Mouse (Mus musculus) liver, embryonic 14.5 days (tissue): ENCODE data around the gene Mgat5. TPM values are rescaled to one million over a fixed set of nuclear protein-coding genes. Genes with fewer than 3 reads are reported as not detected.
A peak's percentile ranks its signal among the peaks of the same experiment; 100 is the strongest.

Experiments
- ATAC-seq: fragments of 200-750 bp; cut with Nextera tagmentation; 2 replicates; pipeline ENCODE4 v1.8.0; 2017; ENCODE audit warnings: moderate number of reproducible peaks, mild to moderate bottlenecking, moderate library complexity; ENCODE audit not compliant: insufficient read depth
- DNase-seq, 3 experiments: peaks; one replicate each; pipeline ENCODE4 v3.0.0-alpha.2; 2012 to 2013; ENCODE audit warnings: low read depth in 3 of 3, low spot score in 3 of 3
- H3K27ac ChIP-seq: fragments of 300-500 bp; sonication (generic); 2 replicates; pipeline ENCODE4 v1.5.1; 2014; ENCODE audit warnings: moderate library complexity, mild to moderate bottlenecking, control low read depth, inconsistent platforms
- H3K27me3 ChIP-seq: fragments of 300-500 bp; sonication (generic); 2 replicates; pipeline ENCODE4 v1.6.1; 2014; ENCODE audit warnings: mild to moderate bottlenecking, low read length, moderate library complexity; ENCODE audit not compliant: control insufficient read depth, insufficient read depth
- H3K36me3 ChIP-seq: fragments of 300-500 bp; sonication (generic); replicated peaks from 2 replicates; pipeline ENCODE4 v1.6.1; 2014; ENCODE audit warnings: low read depth; ENCODE audit not compliant: control insufficient read depth, insufficient read depth
- H3K4me1 ChIP-seq, 2 experiments: fragments of 200-500 bp in 1 of 2; fragments of 300-500 bp in 1 of 2; sonication (generic) in 1 of 2; replicated peaks; 2 replicates each; pipeline ENCODE4 v1.6.1; 2012 to 2014; ENCODE audit warnings: antibody characterized with exemption in 1 of 2, inconsistent platforms in 1 of 2, low read length in 1 of 2; ENCODE audit not compliant: control insufficient read depth in 2 of 2, insufficient read depth in 2 of 2
- H3K4me2 ChIP-seq: fragments of 300-500 bp; sonication (generic); 2 replicates; pipeline ENCODE4 v1.6.1; 2014; ENCODE audit warnings: low read depth, mild to moderate bottlenecking, control low read depth, moderate library complexity
- H3K4me3 ChIP-seq, 2 experiments: fragments of 200-500 bp in 1 of 2; fragments of 300-500 bp in 1 of 2; sonication (generic) in 1 of 2; 2 replicates each; pipeline ENCODE4 v1.5.1; 2012 to 2014; ENCODE audit warnings: low read depth in 2 of 2, low read length in 2 of 2, mild to moderate bottlenecking in 2 of 2, control low read depth in 1 of 2, inconsistent platforms in 1 of 2, moderate library complexity in 1 of 2; ENCODE audit not compliant: insufficient read depth in 1 of 2
- H3K9ac ChIP-seq: fragments of 300-500 bp; sonication (generic); replicated peaks from 2 replicates; pipeline ENCODE4 v1.6.1; 2014; ENCODE audit warnings: mild to moderate bottlenecking, control low read depth, moderate library complexity
- H3K9me3 ChIP-seq: fragments of 300-500 bp; sonication (generic); 2 replicates; pipeline ENCODE4 v1.6.1; 2016; ENCODE audit warnings: low read length, mixed read lengths; ENCODE audit not compliant: control insufficient read depth
- CTCF ChIP-seq: IDR thresholded peaks from 2 replicates; pipeline ENCODE4 v1.5.1; 2016; ENCODE audit warnings: antibody characterized with exemption, low read depth, control low read depth
- EP300 ChIP-seq: IDR thresholded peaks from 2 replicates; pipeline ENCODE4 v1.6.1; 2016; ENCODE audit warnings: antibody characterized with exemption, low read depth
- WGBS: fragments of 180-500 bp; shearing (Covaris S2); extraction: QIAGEN DNeasy Blood & Tissue Kit; methylation state at CpG from one replicate; pipeline ENCODE4 v1.1.7; 2014; ENCODE audit not compliant: insufficient replicate concordance; 5-methylcytosine and 5-hydroxymethylcytosine counted together
- polyA plus RNA-seq, 2 experiments: library from polyadenylated mRNA; depleted of rRNA in 1 of 2; stranded (reverse) in 1 of 2; unstranded in 1 of 2; fragments of >200 nt; fragmentation: Nextera tagmentation in 1 of 2; extraction: Ambion mirVana in 1 of 2; gene quantifications; 2 replicates each; pipeline versions ENCODE4 v1.2.1 to v1.2.3; 2012 to 2014

The Mgat5 gene
- polyA plus RNA-seq, 2 experiments, result 0.62 to 0.67 TPM

- Histone ChIP-seq H3K4me2 (peak overlapping the region; percentile 84), H3K36me3 (no peaks in the 10 kb centered on the region), H3K27ac (no peak overlapping the region), H3K27me3 (no peaks in the 10 kb centered on the region), H3K9me3 (no peaks in the 10 kb centered on the region), H3K4me3 (no peak overlapping the region), H3K9ac (no peak overlapping the region), H3K4me1 (peaks cover 0 to 5% of the 10 kb centered on the region in 2 experiments; a peak in 1 of 4 replicates)
- no peak for DNase-seq
- no peak for TF ChIP-seq EP300
- TF ChIP-seq CTCF, result no peak
- 33% methylated on average over 11 of the region's 11 CpGs for WGBS
- ATAC-seq, result no peak
Measured at GRCm38 (mm10) chr1:127206881-127207555, 2.2 kb downstream of the Mgat5 start.

- no peak for DNase-seq
- H3K4me1 ChIP-seq, result peaks cover 0 to 5% of the 10 kb centered on the region in 2 experiments; a peak in 1 of 4 replicates
- no peak overlapping the region for H3K4me3 ChIP-seq
- TF ChIP-seq EP300 (no peak), CTCF (no peak)
- H3K27ac ChIP-seq, result no peak overlapping the region
- WGBS, result 73% methylated on average over 9 of the region's 9 CpGs
- H3K36me3 ChIP-seq, result no peaks in the 10 kb centered on the region
- H3K9me3 ChIP-seq, result no peaks in the 10 kb centered on the region
- H3K27me3 ChIP-seq, result no peaks in the 10 kb centered on the region
- ATAC-seq, result no peak
- no peak overlapping the region for H3K9ac ChIP-seq
- H3K4me2 ChIP-seq, result no peak overlapping the region
Measured at GRCm38 (mm10) chr1:127208167-127208566, 3.4 kb downstream of the Mgat5 start.

GRCm38 (mm10) chr1:127212812-127213211, 8.0 kb downstream of the Mgat5 start:
- WGBS, result 63% methylated on average over 1 of the region's 1 CpGs
- peaks cover 0 to 1% of the 10 kb centered on the region in 2 experiments; a peak in 2 of 4 replicates for H3K4me1 ChIP-seq
- H3K9ac ChIP-seq, result no peak overlapping the region
- H3K9me3 ChIP-seq, result no peaks in the 10 kb centered on the region
- DNase-seq (no peak), ATAC-seq (no peak)
- H3K36me3 ChIP-seq, result no peaks in the 10 kb centered on the region
- H3K27me3 ChIP-seq, result no peaks in the 10 kb centered on the region
- H3K4me3 ChIP-seq, result no peak overlapping the region
- no peak overlapping the region for H3K4me2 ChIP-seq
- H3K27ac ChIP-seq, result no peak overlapping the region
- TF ChIP-seq EP300 (no peak), CTCF (no peak)

- Histone ChIP-seq H3K4me1 (peaks cover 0 to 1% of the 10 kb centered on the region in 2 experiments; a peak in 2 of 4 replicates), H3K9me3 (no peaks in the 10 kb centered on the region), H3K27me3 (no peaks in the 10 kb centered on the region), H3K9ac (no peak overlapping the region), H3K36me3 (no peaks in the 10 kb centered on the region), H3K4me3 (no peak overlapping the region), H3K27ac (no peak overlapping the region), H3K4me2 (no peak overlapping the region)
- whole genome bisulfite sequencing, result 61% methylated on average over 3 of the region's 3 CpGs
- no peak for TF ChIP-seq CTCF
- TF ChIP-seq EP300, result no peak
- DNase-seq (no peak), ATAC-seq (no peak)
Measured at GRCm38 (mm10) chr1:127213434-127213833, 8.6 kb downstream of the Mgat5 start.

GRCm38 (mm10) chr1:127214585-127215232, 9.9 kb downstream of the Mgat5 start:
- H3K27ac ChIP-seq, result no peak overlapping the region
- 69% methylated on average over 8 of the region's 8 CpGs for WGBS
- peaks cover 0 to 1% of the 10 kb centered on the region in 2 experiments; a peak in 2 of 4 replicates for H3K4me1 ChIP-seq
- no peak overlapping the region for H3K9ac ChIP-seq
- no peaks in the 10 kb centered on the region for H3K9me3 ChIP-seq
- no peak for ATAC-seq
- no peak for DNase-seq
- H3K4me3 ChIP-seq, result no peak overlapping the region
- no peak overlapping the region for H3K4me2 ChIP-seq
- TF ChIP-seq CTCF, result no peak
- H3K36me3 ChIP-seq, result no peaks in the 10 kb centered on the region
- no peaks in the 10 kb centered on the region for H3K27me3 ChIP-seq
